ENCODE assay signal across 8 mouse cellular contexts in genomic region chr3:51510903-51511302, GRCm38 (mm10). TPM values are rescaled to one million over a fixed set of nuclear protein-coding genes. Genes with fewer than 3 reads are reported as not detected.
DNase-seq lines count a peak whose midpoint lies in the region; ATAC-seq and TF ChIP-seq lines count a peak whose summit lies in the region.

No protein-coding gene starts in this region.

- H3K4me3 ChIP-seq in heart, postnatal 0 days (ENCODE audit: low read depth, low read length): 0 out of 2 replicates have a peak overlapping the region, but pooled peaks have one; percentile 3
- H3K4me3 ChIP-seq in lung, adult 2 months (replicated peaks; ENCODE audit: extremely low read depth, low read depth, low read length): peak overlapping the region; percentile 42

- 17% methylated on average over 8 of the region's 8 CpGs for WGBS in heart, postnatal 0 days
- 7% methylated on average over 8 of the region's 8 CpGs for WGBS in large intestine, adult 2 months
- 12% methylated on average over 8 of the region's 8 CpGs for WGBS in lung, adult 2 months

- H3K9me3 ChIP-seq in heart, postnatal 0 days (replicated peaks; ENCODE audit: control insufficient read depth, low read length): no peaks in the 10 kb centered on the region

- H3K4me1 ChIP-seq in heart, postnatal 0 days (ENCODE audit: control insufficient read depth, insufficient read depth): no peaks in the 10 kb centered on the region
- H3K4me1 ChIP-seq in lung, adult 2 months (ENCODE audit: control insufficient read depth, insufficient read depth, low read length): no peaks in the 10 kb centered on the region

- TF ChIP-seq EP300 in heart, postnatal 0 days (IDR thresholded peaks at IDR 0.05; ENCODE audit: low read depth): no peak

- no peak overlapping the region for H3K9ac ChIP-seq in heart, postnatal 0 days (replicated peaks; ENCODE audit: low read depth, low read length)

- peak overlapping the region; percentile 26 for H3K4me2 ChIP-seq in heart, postnatal 0 days (ENCODE audit: low read depth, low read length)

- 0 out of 2 replicates have a peak, but pooled peaks cover 5% of the 10 kb centered on the region for H3K36me3 ChIP-seq in heart, postnatal 0 days (replicated peaks; ENCODE audit: control insufficient read depth, insufficient read depth, low read length)

- DNase-seq in ES-CJ7 (ENCODE audit: low read depth, low spot score): peak; percentile 80
- peak; percentile 52 for DNase-seq in c-Kit-negative CD71-positive TER-119-positive erythroid progenitor cells, embryonic 14.5 days (ENCODE audit: low read depth, low spot score)
- peak; percentile 67 for DNase-seq in fibroblast of lung, adult 2 months (ENCODE audit: low read depth)
- DNase-seq in heart, postnatal 0 days (ENCODE audit: low spot score): peak; percentile 62
- DNase-seq in large intestine, adult 2 months (ENCODE audit: low read depth, low spot score): peak; percentile 85
- DNase-seq in lung, adult 2 months: peak; percentile 79
- DNase-seq in retina, adult 2 months (ENCODE audit: low read depth, low spot score): peak; percentile 34
- peak; percentile 85 for DNase-seq in thymus, postnatal 25 days

- ATAC-seq in heart, postnatal 0 days (ENCODE audit: insufficient read depth, low read depth): peak; percentile 57; the same call in 1 of the 2 replicates

- peak; percentile 89 for TF ChIP-seq CTCF in heart, postnatal 0 days (IDR thresholded peaks at IDR 0.05; ENCODE audit: low read depth)
- TF ChIP-seq CTCF in lung, adult 2 months (IDR thresholded peaks at IDR 0.05; ENCODE audit: insufficient read depth, low read length): peak; percentile 80

- TF ChIP-seq POLR2A in lung, adult 2 months (IDR thresholded peaks at IDR 0.05; ENCODE audit: borderline replicate concordance, extremely low read depth, low read depth, low read length): no peak

- no peaks in the 10 kb centered on the region for H3K27me3 ChIP-seq in heart, postnatal 0 days (ENCODE audit: control insufficient read depth, insufficient read depth, low read length)

- no peak overlapping the region for H3K27ac ChIP-seq in heart, postnatal 0 days (ENCODE audit: low read depth)

RNA-seq across cellular contexts. Expression of gene Rab33b, which starts 27.2 kb away (rescaled TPM):
- total RNA-seq in heart, postnatal 0 days (2014; rRNA removed; ENCODE audit: low replicate concordance): 9.0 and 9.5 TPM in 2 replicates
- polyA plus RNA-seq in heart, postnatal 0 days (2015; fragmentation: Nextera tagmentation; extraction: Ambion mirVana): 11.3 and 12.7 TPM in 2 replicates
- polyA plus RNA-seq in large intestine, adult 2 months (2012; rRNA removed): 5.1 and 7.1 TPM in 2 replicates
- polyA plus RNA-seq in lung, adult 2 months (2012; rRNA removed): 12.9 and 16.6 TPM in 2 replicates

RNA-seq across cellular contexts. Expression of gene Setd7, which starts 49.8 kb away (rescaled TPM):
- 24.8 and 54.7 TPM in 2 replicates for total RNA-seq in heart, postnatal 0 days (2014; rRNA removed; ENCODE audit: low replicate concordance)
- 2.5 and 3.0 TPM in 2 replicates for polyA plus RNA-seq in heart, postnatal 0 days (2015; fragmentation: Nextera tagmentation; extraction: Ambion mirVana)
- 7.5 and 14.2 TPM in 2 replicates for polyA plus RNA-seq in large intestine, adult 2 months (2012; rRNA removed)
- polyA plus RNA-seq in lung, adult 2 months (2012; rRNA removed): 16.8 and 23.5 TPM in 2 replicates

Comparison
In these comparisons a context has a peak if more than half of its experiments do, and no peak if none do; other contexts are left out.
1. DNase-seq: peak in every context shown above with its lines; median percentile 85 in large intestine, adult 2 months; 85 in thymus, postnatal 25 days; 80 in ES-CJ7; 79 in lung, adult 2 months; 67 in fibroblast of lung, adult 2 months; 62 in heart, postnatal 0 days; 52 in c-Kit-negative CD71-positive TER-119-positive erythroid progenitor cells, embryonic 14.5 days; 34 in retina, adult 2 months.